Mouse (Mus musculus) cerebellum, adult 2 months (tissue): Measurements from ENCODE around the gene Lsamp. TPM values are rescaled to one million over a fixed set of nuclear protein-coding genes. Genes with fewer than 3 reads are reported as not detected.
"Not testable (repeated sequence)": the region's sequence is repeated elsewhere in the genome, so short reads cannot be mapped to it uniquely, and the experiment has no call there.

Source experiments
- DNase-seq, 2 experiments: peaks; one replicate each; pipeline ENCODE4 v3.0.0; 2021
- H3K27ac ChIP-seq: fragments of 200-500 bp; 2 replicates; pipeline ENCODE4 v1.5.1; 2012; ENCODE audit warnings: low read length, control low read depth, inconsistent platforms; ENCODE audit not compliant: insufficient read depth
- H3K27me3 ChIP-seq: fragments of 200-500 bp; 2 replicates; pipeline ENCODE4 v1.6.1; 2012; ENCODE audit warnings: inconsistent platforms, mild to moderate bottlenecking, low read length, moderate library complexity; ENCODE audit not compliant: control insufficient read depth, insufficient read depth
- H3K4me1 ChIP-seq: fragments of 200-500 bp; 2 replicates; pipeline ENCODE4 v1.6.1; 2011; ENCODE audit warnings: low read length; ENCODE audit not compliant: control insufficient read depth, insufficient read depth
- H3K4me3 ChIP-seq: fragments of 200-500 bp; replicated peaks from 2 replicates; pipeline ENCODE3; 2011; ENCODE audit warnings: mild to moderate bottlenecking, low read depth, low read length, control low read depth; ENCODE audit not compliant: insufficient read depth
- CTCF ChIP-seq: fragments of 200-500 bp; IDR thresholded peaks from 2 replicates; pipeline ENCODE4 v1.5.1; 2011; ENCODE audit warnings: low read depth, mild to moderate bottlenecking, control low read depth, low read length, moderate library complexity, borderline replicate concordance; ENCODE audit not compliant: insufficient read depth
- POLR2A ChIP-seq: fragments of 200-500 bp; IDR thresholded peaks from 2 replicates; pipeline ENCODE4 v1.6.1; 2011; ENCODE audit warnings: low read length, control low read depth, borderline replicate concordance; ENCODE audit not compliant: insufficient read depth
- WGBS: fragments of 180-500 bp; shearing (Covaris S2); methylation state at CpG from one replicate; pipeline ENCODE4 v1.1.7; 2018; 5-methylcytosine and 5-hydroxymethylcytosine counted together
- polyA plus RNA-seq: library from polyadenylated mRNA; depleted of rRNA; stranded (reverse); fragments of >200 nt; gene quantifications from 2 replicates; pipeline ENCODE4 v1.2.3, GENCODE M21; 2012

Lsamp gene
- polyA plus RNA-seq, 1 experiment: 143 TPM

GRCm38 (mm10) chr16:40572085-40572745, 588.1 kb downstream of the Lsamp start:
- Histone ChIP-seq H3K27me3 (no peaks in the 10 kb centered on the region), H3K4me1 (peaks cover 5% of the 10 kb centered on the region), H3K4me3 (no peak overlapping the region), H3K27ac (no peak overlapping the region)
- 53% methylated on average over 12 of the region's 12 CpGs for WGBS
- DNase-seq: peak; percentile 25 to 47
- TF ChIP-seq CTCF: no peak
- TF ChIP-seq POLR2A: no peak

- Histone ChIP-seq H3K4me3 (no peak overlapping the region), H3K4me1 (no peaks in the 10 kb centered on the region), H3K27ac (no peak overlapping the region), H3K27me3 (no peaks in the 10 kb centered on the region)
- 74% methylated on average over 3 of the region's 3 CpGs for WGBS
- TF ChIP-seq CTCF (no peak), POLR2A (no peak)
- no peak for DNase-seq
Observed at GRCm38 (mm10) chr16:40582076-40582475, 597.9 kb downstream of the Lsamp start.

GRCm38 (mm10) chr16:40593161-40593560, 609.0 kb downstream of the Lsamp start:
- DNase-seq: no peak
- Histone ChIP-seq H3K27me3 (no peaks in the 10 kb centered on the region), H3K27ac (no peak overlapping the region), H3K4me3 (no peak overlapping the region), H3K4me1 (no peaks in the 10 kb centered on the region)
- 78% methylated on average over 6 of the region's 6 CpGs for WGBS
- TF ChIP-seq CTCF: no peak
- no peak for TF ChIP-seq POLR2A

GRCm38 (mm10) chr16:40601431-40602387, 617.5 kb downstream of the Lsamp start:
- no peak overlapping the region for H3K4me3 ChIP-seq
- 48% methylated on average over 4 of the region's 4 CpGs for WGBS
- no peaks in the 10 kb centered on the region for H3K4me1 ChIP-seq
- TF ChIP-seq CTCF: no peak
- TF ChIP-seq POLR2A: no peak
- H3K27me3 ChIP-seq: no peaks in the 10 kb centered on the region
- no peak overlapping the region for H3K27ac ChIP-seq
- peak in 1 of 2 experiments; percentile 12 for DNase-seq

GRCm38 (mm10) chr16:40607509-40607908, 623.3 kb downstream of the Lsamp start:
- DNase-seq: no peak
- no peak overlapping the region for H3K4me3 ChIP-seq
- WGBS: 90% methylated on average over 3 of the region's 3 CpGs
- no peak for TF ChIP-seq POLR2A
- TF ChIP-seq CTCF: no peak
- H3K27ac ChIP-seq: no peak overlapping the region
- no peaks in the 10 kb centered on the region for H3K27me3 ChIP-seq
- H3K4me1 ChIP-seq: no peaks in the 10 kb centered on the region

GRCm38 (mm10) chr16:40616697-40617096, 632.5 kb downstream of the Lsamp start:
- H3K4me3 ChIP-seq, H3K4me1 ChIP-seq, H3K27ac ChIP-seq, H3K27me3 ChIP-seq, DNase-seq: not testable (repeated sequence)
- 27% methylated on average over 1 of the region's 1 CpGs for WGBS

GRCm38 (mm10) chr16:40621086-40621485, 636.9 kb downstream of the Lsamp start:
- H3K27ac ChIP-seq, H3K4me1 ChIP-seq, H3K4me3 ChIP-seq, H3K27me3 ChIP-seq, DNase-seq: not testable (repeated sequence)
- WGBS: 87% methylated on average over 7 of the region's 7 CpGs

- Histone ChIP-seq H3K27ac (no peak overlapping the region), H3K27me3 (no peaks in the 10 kb centered on the region), H3K4me1 (no peaks in the 10 kb centered on the region), H3K4me3 (no peak overlapping the region)
- WGBS: 70% methylated on average over 5 of the region's 5 CpGs
- no peak for TF ChIP-seq POLR2A
- DNase-seq: no peak
Observed at GRCm38 (mm10) chr16:40627159-40627558, 643.0 kb downstream of the Lsamp start.
